Mouse (Mus musculus) MEL (cell line): ENCODE measurements around the gene Akr1b8. TPM values are rescaled to one million over a fixed set of nuclear protein-coding genes. Genes with fewer than 3 reads are reported as not detected.

Experiments used
- DNase-seq: peaks from one replicate; pipeline ENCODE4 v3.0.0; 2011; ENCODE audit warnings: low read depth, low spot score
- H3K27ac ChIP-seq: 2 replicates; pipeline ENCODE4 v1.5.1; 2012; ENCODE audit warnings: low read depth, mild to moderate bottlenecking, control low read depth, low read length, moderate library complexity; ENCODE audit not compliant: control insufficient read depth
- H3K27me3 ChIP-seq, 2 experiments: fragments of 150-350 bp in 1 of 2; sonication (generic) in 1 of 2; 2 replicates each; pipeline ENCODE4 v1.6.1; 2012; ENCODE audit warnings: low read length in 2 of 2, mild to moderate bottlenecking in 2 of 2, improper control_type of control experiment in 1 of 2, moderate library complexity in 1 of 2; ENCODE audit not compliant: insufficient read depth in 2 of 2, control insufficient read depth in 1 of 2
- H3K36me3 ChIP-seq, 2 experiments: 2 replicates each; pipeline ENCODE4 v1.6.1; 2012 to 2014; ENCODE audit warnings: low read length in 2 of 2, improper control_type of control experiment in 1 of 2, inconsistent platforms in 1 of 2, mild to moderate bottlenecking in 1 of 2; ENCODE audit not compliant: insufficient read depth in 2 of 2, control insufficient read depth in 1 of 2
- H3K4me1 ChIP-seq, 2 experiments: fragments of 150-350 bp in 1 of 2; sonication (generic) in 1 of 2; 2 replicates each; pipeline ENCODE4 v1.6.1; 2012; ENCODE audit warnings: low read length in 2 of 2, improper control_type of control experiment in 1 of 2, mild to moderate bottlenecking in 1 of 2; ENCODE audit not compliant: insufficient read depth in 2 of 2, control insufficient read depth in 1 of 2
- H3K4me3 ChIP-seq, 2 experiments: fragments of 150-350 bp in 1 of 2; sonication (generic) in 1 of 2; 2 replicates each; pipeline ENCODE4 v1.5.1; 2012; ENCODE audit warnings: low read depth in 2 of 2, low read length in 2 of 2, mild to moderate bottlenecking in 2 of 2, moderate library complexity in 2 of 2, control low read depth in 1 of 2, improper control_type of control experiment in 1 of 2; ENCODE audit not compliant: control insufficient read depth in 1 of 2, insufficient read depth in 1 of 2
- H3K79me2 ChIP-seq: 2 replicates; pipeline ENCODE4 v1.6.1; 2012; ENCODE audit warnings: mild to moderate bottlenecking, low read length, moderate library complexity; ENCODE audit not compliant: control insufficient read depth, poor library complexity, insufficient read depth
- H3K9ac ChIP-seq: 2 replicates; pipeline ENCODE4 v1.6.1; 2012; ENCODE audit warnings: low read depth, mild to moderate bottlenecking, control low read depth, low read length, moderate library complexity; ENCODE audit not compliant: control insufficient read depth, poor library complexity, severe bottlenecking
- H3K9me3 ChIP-seq: fragments of 150-350 bp; sonication (generic); replicated peaks from 2 replicates; pipeline ENCODE4 v1.6.1; 2012; ENCODE audit warnings: mild to moderate bottlenecking, low read length, improper control_type of control experiment, moderate library complexity; ENCODE audit not compliant: insufficient read depth
- BHLHE40 ChIP-seq: IDR thresholded peaks from 2 replicates; pipeline ENCODE4 v1.6.1; 2012; ENCODE audit warnings: low read depth, mild to moderate bottlenecking, inconsistent platforms, low read length, improper control_type of control experiment, borderline replicate concordance
- CTCF ChIP-seq, 3 experiments: IDR thresholded peaks in 2 of 3; conservative IDR thresholded peaks in 1 of 3; 2 replicates each; pipeline ENCODE4 v1.5.1; 2011 to 2012; ENCODE audit warnings: low read length in 3 of 3, low read depth in 2 of 3, mild to moderate bottlenecking in 2 of 3, improper control_type of control experiment in 1 of 3, inconsistent platforms in 1 of 3, mixed read lengths in 1 of 3, moderate library complexity in 1 of 3; ENCODE audit not compliant: control insufficient read depth in 1 of 3, insufficient read depth in 1 of 3, poor library complexity in 1 of 3, severe bottlenecking in 1 of 3
- E2F4 ChIP-seq: IDR thresholded peaks from 2 replicates; pipeline ENCODE4 v1.6.1; 2011; ENCODE audit warnings: low read depth, low read length, improper control_type of control experiment, borderline replicate concordance
- ETS1 ChIP-seq: IDR thresholded peaks from 2 replicates; pipeline ENCODE4 v1.6.1; 2012; ENCODE audit warnings: low read depth, mild to moderate bottlenecking, inconsistent platforms, low read length, improper control_type of control experiment, moderate library complexity
- KAT2A ChIP-seq: conservative IDR thresholded peaks from 2 replicates; pipeline ENCODE4 v1.6.1; 2012; ENCODE audit warnings: low read depth, low read length, improper control_type of control experiment, inconsistent platforms
- MYB ChIP-seq: IDR thresholded peaks from 2 replicates; pipeline ENCODE4 v1.6.1; 2011; ENCODE audit warnings: mild to moderate bottlenecking, low read depth, low read length, improper control_type of control experiment
- NELFE ChIP-seq: IDR thresholded peaks from 2 replicates; pipeline ENCODE4 v1.6.1; 2011; ENCODE audit warnings: low read depth, low read length, improper control_type of control experiment
- NRF1 ChIP-seq: IDR thresholded peaks from 2 replicates; pipeline ENCODE4 v1.6.1; 2014; ENCODE audit warnings: low read depth, mild to moderate bottlenecking, inconsistent platforms, low read length, improper control_type of control experiment, moderate library complexity; ENCODE audit not compliant: poor library complexity, insufficient read depth, severe bottlenecking
- POLR2AphosphoS2 ChIP-seq: IDR thresholded peaks from 2 replicates; pipeline ENCODE4 v1.6.1; 2011; ENCODE audit warnings: low read length, improper control_type of control experiment
- POLR2AphosphoS5 ChIP-seq: IDR thresholded peaks from 2 replicates; pipeline ENCODE4 v1.6.1; 2012; ENCODE audit warnings: low read depth, borderline replicate concordance, mild to moderate bottlenecking, inconsistent platforms, low read length, moderate library complexity, mixed read lengths
- RAD21 ChIP-seq: IDR thresholded peaks from 2 replicates; pipeline ENCODE4 v1.6.1; 2011; ENCODE audit warnings: mild to moderate bottlenecking, low read depth, low read length, improper control_type of control experiment
- SMC3 ChIP-seq: IDR thresholded peaks from 2 replicates; pipeline ENCODE4 v1.6.1; 2011; ENCODE audit warnings: low read depth, low read length, improper control_type of control experiment
- UBTF ChIP-seq: IDR thresholded peaks from 2 replicates; pipeline ENCODE4 v1.6.1; 2012; ENCODE audit warnings: low read depth, mild to moderate bottlenecking, inconsistent platforms, low read length, improper control_type of control experiment, moderate library complexity, borderline replicate concordance; ENCODE audit not compliant: insufficient read depth
- USF2 ChIP-seq, 2 experiments: IDR thresholded peaks; 2 replicates each; pipeline ENCODE4 v1.6.1; 2011 to 2012; ENCODE audit warnings: improper control_type of control experiment in 2 of 2, low read length in 2 of 2, borderline replicate concordance in 1 of 2, inconsistent platforms in 1 of 2, low read depth in 1 of 2, mild to moderate bottlenecking in 1 of 2; ENCODE audit not compliant: insufficient read depth in 1 of 2
- ZC3H11A ChIP-seq: IDR thresholded peaks from 2 replicates; pipeline ENCODE4 v1.6.1; 2012; ENCODE audit warnings: low read depth, mild to moderate bottlenecking, inconsistent platforms, low read length, improper control_type of control experiment
- ZKSCAN1 ChIP-seq: IDR thresholded peaks from 2 replicates; pipeline ENCODE4 v1.6.1; 2012; ENCODE audit warnings: low read depth, mild to moderate bottlenecking, inconsistent platforms, low read length, improper control_type of control experiment, moderate library complexity
- polyA plus RNA-seq, 2 experiments: library from polyadenylated mRNA; stranded (reverse) in 1 of 2; unstranded in 1 of 2; fragments of >175 nt in 1 of 2; fragments of >200 nt in 1 of 2; gene quantifications; 2 replicates each; pipeline versions ENCODE4 v1.2.1 to v1.2.4; 2012; ENCODE audit warnings: low replicate concordance in 2 of 2, low read depth in 1 of 2; ENCODE audit not compliant: insufficient read length in 2 of 2, insufficient read depth in 1 of 2, missing spikeins in 1 of 2
- total RNA-seq: library from RNA; depleted of rRNA; stranded (reverse); fragments of 300-350 nt; gene quantifications from 2 replicates; pipeline ENCODE4 v1.2.3, GENCODE M21; 2012

Gene Akr1b8
- total and polyA plus RNA-seq, 3 experiments, result not detected

DNA sequence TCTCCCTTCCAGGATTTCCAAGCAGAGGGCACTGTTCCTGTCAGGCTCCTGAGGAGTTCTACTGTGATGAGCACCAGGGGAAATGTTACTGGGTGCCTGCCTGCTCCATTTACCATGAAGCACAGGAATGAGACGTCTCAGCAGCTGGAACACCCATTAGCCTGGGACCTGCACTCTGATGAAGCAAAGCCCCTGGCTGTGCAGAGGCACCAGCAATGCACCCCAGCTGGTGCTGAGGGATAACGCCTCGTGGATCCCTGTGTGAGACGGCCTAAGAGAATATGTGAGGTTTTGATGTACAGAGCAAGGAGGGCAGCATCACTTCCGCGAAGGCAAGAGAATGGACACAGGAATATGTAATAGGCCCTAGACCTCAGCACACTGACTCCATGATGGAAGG, 47.1 kb upstream of the Akr1b8 start:
- no peak for TF ChIP-seq E2F4
- TF ChIP-seq RAD21, result no peak
- TF ChIP-seq ZC3H11A, result no peak
- no peak for TF ChIP-seq ETS1
- H3K9me3 ChIP-seq, result no peaks in the 10 kb centered on the region
- DNase-seq, result no peak
- H3K4me3 ChIP-seq, result no peak overlapping the region
- no peaks in the 10 kb centered on the region for H3K27me3 ChIP-seq
- no peak overlapping the region for H3K27ac ChIP-seq
- no peaks in the 10 kb centered on the region for H3K79me2 ChIP-seq
- H3K9ac ChIP-seq, result no peak overlapping the region
- no peaks in the 10 kb centered on the region; a peak in 1 of 4 replicates for H3K36me3 ChIP-seq
- no peaks in the 10 kb centered on the region for H3K4me1 ChIP-seq

DNA sequence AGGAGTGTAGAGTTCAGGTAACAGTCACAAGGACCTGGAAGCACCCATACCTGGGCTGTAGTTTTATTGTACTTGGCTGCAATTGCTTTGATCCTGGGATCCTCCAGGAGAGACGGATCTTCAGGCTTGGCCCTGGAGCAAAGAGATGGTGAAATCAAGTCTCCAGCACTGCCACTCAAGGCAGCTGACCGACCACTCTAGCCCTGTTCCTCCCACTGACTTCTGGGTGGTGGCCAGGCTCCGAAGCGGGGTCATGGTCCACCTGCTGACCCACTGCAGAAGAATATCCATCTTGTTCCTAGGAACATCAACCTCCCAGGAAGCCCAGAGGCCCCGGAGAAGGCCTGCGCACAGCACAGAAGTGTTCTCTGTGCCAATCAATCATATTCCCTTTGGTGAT, 44.4 kb upstream of the Akr1b8 start:
- no peak overlapping the region for H3K4me3 ChIP-seq
- no peak for TF ChIP-seq BHLHE40
- TF ChIP-seq USF2 (IDR thresholded peaks at IDR 0.05; ENCODE audit: borderline replicate concordance in 1 of 2, insufficient read depth in 1 of 2, low read depth in 1 of 2, low read length in 2 of 2), result no peak
- TF ChIP-seq POLR2AphosphoS5, result no peak
- no peak for TF ChIP-seq NRF1
- TF ChIP-seq NELFE, result no peak
- no peak for TF ChIP-seq KAT2A
- no peak for TF ChIP-seq SMC3
- no peak for TF ChIP-seq ZKSCAN1
- no peak for TF ChIP-seq CTCF (IDR thresholded peaks at IDR 0.05 in 2 of 3, conservative IDR thresholded peaks at IDR 0.05 in 1 of 3; ENCODE audit: control insufficient read depth in 1 of 3, insufficient read depth in 1 of 3, low read depth in 2 of 3, low read length in 3 of 3, poor library complexity in 1 of 3, severe bottlenecking in 1 of 3)
- TF ChIP-seq RAD21, result no peak
- TF ChIP-seq MYB, result no peak
- TF ChIP-seq POLR2AphosphoS2, result no peak
- no peak for TF ChIP-seq UBTF
- no peaks in the 10 kb centered on the region for H3K27me3 ChIP-seq
- H3K27ac ChIP-seq, result no peak overlapping the region
- no peaks in the 10 kb centered on the region for H3K4me1 ChIP-seq
- H3K9ac ChIP-seq, result no peak overlapping the region
- DNase-seq, result no peak
- H3K79me2 ChIP-seq, result no peaks in the 10 kb centered on the region; the same call in 1 of the 2 replicates
- no peaks in the 10 kb centered on the region; a peak in 1 of 4 replicates for H3K36me3 ChIP-seq
- H3K9me3 ChIP-seq, result no peaks in the 10 kb centered on the region
